Mouse (Mus musculus): Measurements from ENCODE around the gene Cbarp. TPM values are rescaled to one million over a fixed set of nuclear protein-coding genes. Genes with fewer than 3 reads are reported as not detected.
A peak's percentile ranks its signal among the peaks of the same experiment; 100 is the strongest.

The Cbarp gene
- polyA plus RNA-seq, 1 experiment from 2014 or later, result 3.1 TPM

DNA sequence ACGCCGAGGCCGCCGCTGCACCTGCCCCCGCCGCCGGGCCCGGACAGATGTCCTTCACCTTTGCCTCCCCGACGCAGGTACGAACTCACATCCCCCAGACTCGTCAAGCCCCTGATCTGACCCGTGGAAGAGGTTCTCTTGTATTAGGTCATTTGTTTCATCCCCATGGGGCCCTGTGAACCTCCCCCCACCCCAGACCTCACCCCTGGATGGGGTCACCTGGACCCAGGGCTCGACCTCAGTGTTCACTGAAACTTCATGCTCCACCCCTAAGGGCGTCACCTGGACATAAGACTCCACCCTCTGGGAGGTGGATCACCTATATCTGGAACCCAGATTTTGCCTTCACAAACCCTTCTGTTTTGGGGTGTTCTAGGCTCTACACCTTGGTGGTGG, 1.9 kb upstream of the Cbarp start:
- Histone ChIP-seq H3K9ac (ENCODE audit: low read length) (peak overlapping the region; percentile 97), H3K36me3 (ENCODE audit: control insufficient read depth, insufficient read depth, low read length) (peaks cover 13% of the 10 kb centered on the region; the same call in 1 of the 2 replicates), H3K9me3 (replicated peaks; ENCODE audit: control insufficient read depth, low read length) (no peaks in the 10 kb centered on the region), H3K27me3 (ENCODE audit: control insufficient read depth, insufficient read depth, low read length) (no peaks in the 10 kb centered on the region; the same call in 1 of the 2 replicates), H3K27ac (ENCODE audit: low read length) (peak overlapping the region; percentile 94), H3K4me1 (ENCODE audit: control insufficient read depth, insufficient read depth, low read length) (peaks cover 58% of the 10 kb centered on the region), H3K4me3 (replicated peaks; ENCODE audit: low read length) (peak overlapping the region; percentile 85), H3K4me2 (ENCODE audit: low read depth, low read length) (peak overlapping the region; percentile 98)
- WGBS, result under 1% methylated on average over 15 of the region's 15 CpGs
- no peak for ATAC-seq (ENCODE audit: insufficient read depth, low FRiP score)

DNA sequence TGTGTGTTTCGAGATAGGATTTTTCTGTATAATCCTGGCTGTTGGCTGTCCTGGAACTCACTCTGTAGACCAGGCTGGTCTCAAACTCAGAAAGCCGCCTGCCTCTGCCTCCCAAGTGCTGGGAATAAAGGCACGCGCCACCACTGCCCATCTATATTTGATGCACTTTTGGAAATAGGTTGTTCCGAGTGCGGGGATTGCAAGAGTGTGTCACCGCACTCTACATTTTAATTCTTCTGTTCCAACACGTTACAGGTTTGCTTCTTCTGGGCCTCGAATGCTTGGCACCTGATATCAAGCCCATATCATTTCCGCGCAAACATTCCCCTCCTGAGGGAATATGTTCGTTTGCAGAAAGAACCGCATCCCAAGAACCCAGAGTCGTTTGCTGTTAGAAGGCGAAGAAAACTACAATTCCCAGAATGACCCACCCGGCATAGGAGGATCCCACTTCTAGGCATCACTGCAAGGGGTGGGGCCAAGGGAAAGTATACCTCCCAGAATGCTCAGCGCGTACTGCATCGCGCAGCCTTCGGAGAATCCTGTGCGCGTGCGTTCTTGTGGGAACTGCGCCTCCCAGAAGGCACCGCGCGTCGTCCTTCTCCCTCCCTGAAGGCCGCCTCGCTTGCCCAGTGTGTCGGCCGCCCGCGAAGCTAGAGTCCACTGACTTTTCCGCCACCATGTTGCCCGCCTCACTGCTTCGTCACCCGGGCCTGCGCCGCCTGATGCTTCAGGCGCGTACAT, 1.3 kb upstream of the Cbarp start:
- H3K27me3 ChIP-seq (ENCODE audit: control insufficient read depth, insufficient read depth, low read length), result peaks cover under 1% of the 10 kb centered on the region; the same call in 1 of the 2 replicates
- H3K4me1 ChIP-seq (ENCODE audit: control insufficient read depth, insufficient read depth, low read length), result peaks cover 59% of the 10 kb centered on the region
- WGBS, result under 1% methylated on average over 43 of the region's 43 CpGs

DNA sequence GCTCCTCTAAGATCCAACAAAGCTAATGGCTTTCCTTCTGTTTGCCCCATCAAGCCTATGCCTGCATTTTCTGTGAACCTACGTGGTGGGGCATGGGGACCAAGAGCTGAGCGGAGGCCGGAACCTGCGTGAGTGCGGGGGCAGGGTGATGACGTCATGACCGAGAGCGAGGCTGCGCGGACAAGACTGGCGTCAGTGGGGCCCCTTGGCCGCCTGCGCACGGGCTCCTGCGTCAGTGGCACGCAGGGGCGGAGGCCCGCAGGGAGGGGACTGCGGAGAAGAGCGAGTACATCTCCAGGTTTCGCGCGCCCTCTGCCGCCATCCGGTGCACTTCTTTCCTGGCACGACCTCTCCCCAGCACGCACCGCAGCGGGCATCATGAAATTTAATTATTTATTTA, 608 bp upstream of the Cbarp start:
- H3K4me2 ChIP-seq (ENCODE audit: low read depth, low read length), result peak overlapping the region; percentile 98
- H3K9ac ChIP-seq (ENCODE audit: low read length), result peak overlapping the region; percentile 71
- WGBS, result 0% methylated on average over 29 of the region's 29 CpGs

More for the DNA sequence above, 1.3 kb upstream of the Cbarp start:
- Histone ChIP-seq H3K36me3 (ENCODE audit: control insufficient read depth, insufficient read depth, low read length) (peaks cover 13% of the 10 kb centered on the region; the same call in 1 of the 2 replicates), H3K4me3 (replicated peaks; ENCODE audit: low read length) (peak overlapping the region; percentile 85), H3K4me2 (ENCODE audit: low read depth, low read length) (peak overlapping the region; percentile 98), H3K9me3 (replicated peaks; ENCODE audit: control insufficient read depth, low read length) (no peaks in the 10 kb centered on the region), H3K9ac (ENCODE audit: low read length) (peak overlapping the region; percentile 97), H3K27ac (ENCODE audit: low read length) (peak overlapping the region; percentile 94)
- ATAC-seq (ENCODE audit: insufficient read depth, low FRiP score), result peak; percentile 88

DNA sequence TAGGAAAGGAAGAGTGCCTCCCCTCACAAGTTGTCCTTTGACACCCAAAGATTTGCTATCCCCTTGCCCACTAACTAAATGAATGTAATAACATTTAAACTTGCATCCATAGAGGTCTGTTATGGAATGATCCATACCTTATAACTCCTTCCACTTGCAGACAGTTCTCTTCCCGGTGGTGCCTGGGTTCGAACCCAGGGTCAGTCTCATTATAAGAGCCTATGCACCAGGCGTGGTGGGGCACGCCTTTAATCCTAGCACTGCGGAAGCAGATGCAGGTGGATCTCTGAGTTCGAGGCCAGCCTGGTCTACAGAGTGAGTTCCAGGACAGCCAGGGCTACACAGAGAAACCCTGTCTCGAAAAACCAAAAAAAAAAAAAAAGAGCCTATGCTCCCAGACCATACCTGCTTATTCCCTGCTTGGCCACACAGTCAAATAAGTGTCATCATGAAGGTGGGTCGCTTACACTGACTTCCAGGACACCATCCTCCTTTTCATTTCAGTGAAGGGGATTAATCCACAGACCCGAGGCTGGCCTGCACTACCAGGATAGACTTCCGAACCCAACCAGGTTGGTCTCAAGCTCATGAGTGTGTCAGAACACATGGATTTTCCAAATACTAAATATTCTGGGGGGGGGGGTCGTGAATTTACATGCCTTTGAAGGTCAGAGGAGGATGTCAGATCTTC, 515 bp downstream of the Cbarp start:
- H3K27ac ChIP-seq (ENCODE audit: low read length), result no peak overlapping the region
- peaks cover 3% of the 10 kb centered on the region; the same call in 1 of the 2 replicates for H3K27me3 ChIP-seq (ENCODE audit: control insufficient read depth, insufficient read depth, low read length)
- WGBS, result 72% methylated on average over 11 of the region's 11 CpGs
- no peak for ATAC-seq (ENCODE audit: insufficient read depth, low FRiP score)
- no peaks in the 10 kb centered on the region for H3K9me3 ChIP-seq (replicated peaks; ENCODE audit: control insufficient read depth, low read length)
- no peak overlapping the region for H3K9ac ChIP-seq (ENCODE audit: low read length)
- H3K4me2 ChIP-seq (ENCODE audit: low read depth, low read length), result no peak overlapping the region
- peaks cover 43% of the 10 kb centered on the region for H3K4me1 ChIP-seq (ENCODE audit: control insufficient read depth, insufficient read depth, low read length)
- H3K4me3 ChIP-seq (replicated peaks; ENCODE audit: low read length), result no peak overlapping the region
- H3K36me3 ChIP-seq (ENCODE audit: control insufficient read depth, insufficient read depth, low read length), result peaks cover 8% of the 10 kb centered on the region; the same call in 1 of the 2 replicates

More for the DNA sequence above, 608 bp upstream of the Cbarp start:
- Histone ChIP-seq H3K9me3 (replicated peaks; ENCODE audit: control insufficient read depth, low read length) (no peaks in the 10 kb centered on the region), H3K4me1 (ENCODE audit: control insufficient read depth, insufficient read depth, low read length) (peaks cover 55% of the 10 kb centered on the region), H3K4me3 (replicated peaks; ENCODE audit: low read length) (peak overlapping the region; percentile 85), H3K27ac (ENCODE audit: low read length) (peak overlapping the region; percentile 94), H3K36me3 (ENCODE audit: control insufficient read depth, insufficient read depth, low read length) (peaks cover 13% of the 10 kb centered on the region; the same call in 1 of the 2 replicates), H3K27me3 (ENCODE audit: control insufficient read depth, insufficient read depth, low read length) (peaks cover 3% of the 10 kb centered on the region; the same call in 1 of the 2 replicates)
- peak; percentile 75 for ATAC-seq (ENCODE audit: insufficient read depth, low FRiP score)

DNA sequence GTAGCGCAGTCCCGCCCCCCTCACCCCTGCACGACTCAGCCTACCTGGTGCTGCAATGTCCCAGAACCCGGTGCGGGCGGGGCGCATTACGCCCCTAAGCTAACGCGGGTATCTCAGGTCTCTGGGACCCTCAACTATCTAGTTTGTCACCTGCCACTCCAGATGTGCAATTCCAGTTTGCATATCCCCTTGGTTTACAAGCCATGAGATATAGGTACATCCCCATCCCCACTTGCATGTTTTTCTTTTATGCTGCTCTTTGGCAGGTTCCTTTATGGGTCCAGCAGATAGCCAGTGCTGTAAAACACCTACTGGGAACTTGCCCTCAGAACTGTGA, 1.2 kb downstream of the Cbarp start:
- Histone ChIP-seq H3K4me3 (replicated peaks; ENCODE audit: low read length) (peak overlapping the region; percentile 67), H3K36me3 (ENCODE audit: control insufficient read depth, insufficient read depth, low read length) (0 out of 2 replicates have a peak, but pooled peaks cover 6% of the 10 kb centered on the region), H3K27ac (ENCODE audit: low read length) (peak overlapping the region; percentile 82), H3K4me1 (ENCODE audit: control insufficient read depth, insufficient read depth, low read length) (peaks cover 36% of the 10 kb centered on the region), H3K9me3 (replicated peaks; ENCODE audit: control insufficient read depth, low read length) (no peaks in the 10 kb centered on the region), H3K4me2 (ENCODE audit: low read depth, low read length) (peak overlapping the region; percentile 99), H3K9ac (ENCODE audit: low read length) (peak overlapping the region; percentile 86), H3K27me3 (ENCODE audit: control insufficient read depth, insufficient read depth, low read length) (peaks cover 3% of the 10 kb centered on the region; the same call in 1 of the 2 replicates)
- 4% methylated on average over 8 of the region's 10 CpGs for WGBS
- no peak; the same call in 1 of the 2 replicates for ATAC-seq (ENCODE audit: insufficient read depth, low FRiP score)

DNA sequence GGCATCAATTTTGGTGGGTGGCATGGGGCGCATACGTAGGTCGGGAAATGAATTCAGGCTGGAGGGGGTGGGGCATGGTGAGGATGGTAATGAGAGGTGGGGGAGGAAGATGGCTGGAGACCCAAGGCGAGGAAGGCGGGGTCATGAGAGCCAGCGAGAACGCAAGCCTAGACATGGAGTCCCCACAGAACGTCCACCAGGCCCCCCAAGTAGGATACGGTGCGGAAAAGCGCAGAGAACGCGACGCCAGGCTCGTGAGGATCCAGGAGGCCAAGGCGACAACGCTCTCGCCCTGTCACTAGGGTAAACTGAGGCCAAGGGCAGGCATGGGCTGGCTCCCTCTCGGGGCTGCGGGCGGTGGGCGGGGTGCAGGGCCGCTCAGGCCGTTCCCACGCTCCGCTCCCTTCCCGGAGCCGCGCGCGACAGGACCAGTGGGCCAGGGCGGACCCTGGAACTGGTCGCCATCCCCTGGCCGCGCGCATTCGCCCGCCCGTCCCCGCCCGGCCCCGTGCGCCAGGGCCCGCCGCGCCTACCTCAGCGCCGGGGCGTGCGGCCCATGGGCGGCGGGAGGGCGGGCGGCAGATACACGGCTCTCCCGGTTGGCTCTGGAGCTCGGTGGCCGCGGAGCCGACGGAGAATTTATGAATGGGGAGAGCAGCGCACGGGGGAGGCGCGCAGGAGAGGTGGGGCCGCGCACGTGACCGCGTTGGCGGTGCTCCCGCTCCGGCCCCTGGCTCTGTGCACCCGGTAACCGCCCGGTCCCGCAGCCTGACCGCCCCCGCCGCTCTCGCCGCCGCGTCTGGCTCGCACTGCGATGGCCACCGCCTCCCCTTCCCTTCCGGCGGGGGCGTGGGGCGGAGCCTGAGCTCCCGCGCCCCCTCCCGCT, 1.8 kb downstream of the Cbarp start, which contains the start of gene Atp5d:
Gene Atp5d (plus strand): TSS at position 80 of the 886 bp plus-strand sequence.
- under 1% methylated on average over 85 of the region's 94 CpGs for WGBS
- ATAC-seq (ENCODE audit: insufficient read depth, low FRiP score), result peak; percentile 5
- Histone ChIP-seq H3K9me3 (replicated peaks; ENCODE audit: control insufficient read depth, low read length) (no peaks in the 10 kb centered on the region), H3K36me3 (ENCODE audit: control insufficient read depth, insufficient read depth, low read length) (0 out of 2 replicates have a peak, but pooled peaks cover under 1% of the 10 kb centered on the region), H3K4me2 (ENCODE audit: low read depth, low read length) (peak within 1 kb of the TSS; percentile 99), H3K9ac (ENCODE audit: low read length) (peak within 1 kb of the TSS; percentile 86), H3K27me3 (ENCODE audit: control insufficient read depth, insufficient read depth, low read length) (peaks cover 3% of the 10 kb centered on the region; the same call in 1 of the 2 replicates), H3K4me1 (ENCODE audit: control insufficient read depth, insufficient read depth, low read length) (peaks cover 31% of the 10 kb centered on the region), H3K27ac (ENCODE audit: low read length) (peak within 1 kb of the TSS; percentile 82), H3K4me3 (replicated peaks; ENCODE audit: low read length) (peak within 1 kb of the TSS; percentile 67)

DNA sequence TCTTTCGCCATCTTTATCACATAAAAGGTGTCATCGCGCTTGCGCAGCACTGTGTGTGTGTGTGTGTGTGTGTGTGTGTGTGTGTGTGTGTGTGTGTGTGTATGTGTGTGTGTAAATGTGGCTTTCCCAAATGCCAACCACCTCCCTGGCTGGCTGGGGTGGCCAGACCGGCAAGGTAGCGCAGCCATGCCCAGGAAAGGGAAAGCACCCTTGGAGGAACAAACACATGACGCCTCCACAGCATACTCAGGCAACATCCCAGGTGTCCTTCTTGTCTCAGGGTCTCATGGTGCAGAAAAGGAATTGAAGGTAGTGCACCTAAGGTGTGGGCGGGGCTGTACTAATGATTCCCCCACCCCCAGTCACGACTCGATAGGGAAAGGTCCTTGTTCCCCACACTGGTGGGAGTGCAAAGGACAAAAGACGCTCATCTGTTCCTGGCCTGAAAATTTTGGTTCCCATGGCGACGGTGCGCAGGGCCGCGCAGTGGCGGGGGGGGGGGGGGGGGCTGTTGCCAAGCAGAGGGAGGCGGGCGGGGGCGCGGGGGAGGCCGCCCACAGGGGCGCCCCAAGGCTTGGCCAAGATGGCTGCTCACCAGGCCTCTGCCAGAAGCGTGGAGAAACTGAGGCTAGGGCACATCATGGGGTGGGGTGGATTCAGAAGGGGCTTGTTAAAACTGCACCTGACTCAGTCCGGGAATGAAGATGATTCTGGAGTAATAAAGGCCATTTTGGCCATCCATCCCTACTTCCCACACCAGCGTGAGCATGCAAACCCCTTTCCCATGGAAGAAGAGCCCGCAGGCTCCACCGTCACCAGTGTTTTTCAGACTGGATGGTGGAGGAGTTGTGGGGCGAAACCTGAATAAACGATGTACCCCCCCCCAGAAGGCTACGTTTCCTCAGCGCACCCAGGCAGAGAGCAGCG, 2.7 kb downstream of the Cbarp start:
- H3K27ac ChIP-seq (ENCODE audit: low read length), result peak overlapping the region; percentile 82
- H3K9ac ChIP-seq (ENCODE audit: low read length), result peak overlapping the region; percentile 86
- H3K9me3 ChIP-seq (replicated peaks; ENCODE audit: control insufficient read depth, low read length), result no peaks in the 10 kb centered on the region
- H3K4me2 ChIP-seq (ENCODE audit: low read depth, low read length), result peak overlapping the region; percentile 99
- no peak for ATAC-seq (ENCODE audit: insufficient read depth, low FRiP score)
- 6% methylated on average over 24 of the region's 33 CpGs for WGBS
- H3K36me3 ChIP-seq (ENCODE audit: control insufficient read depth, insufficient read depth, low read length), result no peaks in the 10 kb centered on the region
- peaks cover 3% of the 10 kb centered on the region; the same call in 1 of the 2 replicates for H3K27me3 ChIP-seq (ENCODE audit: control insufficient read depth, insufficient read depth, low read length)
- H3K4me1 ChIP-seq (ENCODE audit: control insufficient read depth, insufficient read depth, low read length), result peaks cover 31% of the 10 kb centered on the region
- peak overlapping the region; percentile 67 for H3K4me3 ChIP-seq (replicated peaks; ENCODE audit: low read length)

Data from stomach, embryonic 16.5 days (tissue).